Mouse (Mus musculus) adrenal gland, postnatal 25 days (tissue): Measurements from ENCODE around the gene Wdr86. TPM values are rescaled to one million over a fixed set of nuclear protein-coding genes. Genes with fewer than 3 reads are reported as not detected.
"Not testable (repeated sequence)": the region's sequence is repeated elsewhere in the genome, so short reads cannot be mapped to it uniquely, and the experiment has no call there.

Experiments used
- DNase-seq: peaks from one replicate; pipeline ENCODE4 v3.0.0; 2021; ENCODE audit warnings: mixed read lengths
- long read RNA-seq: library from polyadenylated mRNA; stranded (forward); transcript quantifications from one replicate; pipeline ENCODE4 v2.0.0, GENCODE M21; 2021
- total RNA-seq: library from RNA; stranded (reverse); gene quantifications from 2 replicates; pipeline ENCODE4 v1.2.3, GENCODE M21; 2021

The Wdr86 gene
- total RNA-seq, result 3.2 and 3.6 TPM in 2 replicates
- long read RNA-seq, partial matches to known transcripts, result 0 of 8 reads
- long read RNA-seq, other reads (novel, unspliced or antisense), result 1 of 8 reads

- DNase-seq, result no peak
These were observed at the start of gene Wdr86 for GRCm38 (mm10) chr5:24730488-24730871. Gene Wdr86, minus strand, starts transcription at chr5:24730727.

- DNase-seq, result no peak
These were observed 49.5 kb upstream of the Wdr86 start for GRCm38 (mm10) chr5:24779881-24780512.

- no peak for DNase-seq
These were observed 48.8 kb upstream of the Wdr86 start for GRCm38 (mm10) chr5:24779321-24779720.

GRCm38 (mm10) chr5:24778843-24779140 lies 48.3 kb upstream of the Wdr86 start:
- DNase-seq, result no peak

GRCm38 (mm10) chr5:24778082-24778842 lies 47.7 kb upstream of the Wdr86 start:
- no peak for DNase-seq

GRCm38 (mm10) chr5:24776681-24777080 lies 46.2 kb upstream of the Wdr86 start:
- no peak for DNase-seq

GRCm38 (mm10) chr5:24774549-24774948 lies 44.0 kb upstream of the Wdr86 start:
- DNase-seq, result not testable (repeated sequence)

GRCm38 (mm10) chr5:24757816-24758215 lies 27.3 kb upstream of the Wdr86 start, which contains the start of gene Crygn:
Gene Crygn, minus strand, starts transcription at chr5:24758008.
- DNase-seq, result no peak

- no peak for DNase-seq
These were observed 26.4 kb upstream of the Wdr86 start for GRCm38 (mm10) chr5:24756931-24757330.

- no peak for DNase-seq
These were observed 21.6 kb upstream of the Wdr86 start for GRCm38 (mm10) chr5:24752175-24752498.

- DNase-seq, result peak; percentile 46
These were observed 21.0 kb upstream of the Wdr86 start for GRCm38 (mm10) chr5:24751305-24752174.

GRCm38 (mm10) chr5:24750321-24751304 lies 20.1 kb upstream of the Wdr86 start:
- peak; percentile 90 for DNase-seq

- no peak for DNase-seq
These were observed 19.2 kb upstream of the Wdr86 start for GRCm38 (mm10) chr5:24749731-24750130.

- DNase-seq, result no peak
These were observed 17.0 kb upstream of the Wdr86 start for GRCm38 (mm10) chr5:24747533-24747932.

- DNase-seq, result no peak
These were observed 13.4 kb upstream of the Wdr86 start for GRCm38 (mm10) chr5:24743956-24744355.

GRCm38 (mm10) chr5:24741172-24741885 lies 10.8 kb upstream of the Wdr86 start:
- DNase-seq, result no peak

- DNase-seq, result peak; percentile 42
These were observed 8.7 kb upstream of the Wdr86 start for GRCm38 (mm10) chr5:24739141-24739753.

GRCm38 (mm10) chr5:24738517-24738916 lies 8.0 kb upstream of the Wdr86 start:
- no peak for DNase-seq

- DNase-seq, result no peak
These were observed 7.1 kb upstream of the Wdr86 start for GRCm38 (mm10) chr5:24737595-24737994.

- no peak for DNase-seq
These were observed 3.4 kb upstream of the Wdr86 start for GRCm38 (mm10) chr5:24733771-24734426.
